Mouse (Mus musculus) frontal cortex, adult 2 months (tissue): ENCODE results near the gene Fam122a. TPM values are rescaled to one million over a fixed set of nuclear protein-coding genes. Genes with fewer than 3 reads are reported as not detected.

ENCODE experiments used
- DNase-seq, 2 experiments: peaks; one replicate each; pipeline ENCODE4 v3.0.0; 2022; ENCODE audit warnings: low spot score in 1 of 2; ENCODE audit errors: extremely low spot score in 1 of 2
- polyA plus RNA-seq: library from polyadenylated mRNA; depleted of rRNA; stranded (reverse); fragments of >200 nt; gene quantifications from 2 replicates; pipeline ENCODE4 v1.2.3, GENCODE M21; 2012; rRNA removed

Fam122a gene
- polyA plus RNA-seq, 1 experiment, result 25.9 TPM

DNA sequence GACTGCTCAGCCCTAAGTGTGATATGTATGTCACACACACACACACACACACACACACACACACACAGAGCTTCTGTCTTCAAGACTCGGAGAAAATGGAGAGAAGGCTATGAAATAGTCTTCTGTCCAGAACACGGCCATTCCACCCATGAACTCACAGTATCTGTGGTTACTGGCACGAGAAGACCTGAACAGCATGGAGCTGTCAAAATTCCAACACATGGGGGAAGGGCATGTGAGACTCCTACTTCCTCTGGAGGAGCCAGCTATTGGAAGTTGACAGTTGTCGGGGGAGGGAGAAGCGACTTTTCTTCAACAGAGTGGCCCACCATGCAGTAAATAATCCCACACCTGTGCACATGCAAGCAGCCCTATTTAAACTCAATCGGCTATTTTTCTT is 42.9 kb downstream of the Fam122a start:
- DNase-seq, result no peak

DNA sequence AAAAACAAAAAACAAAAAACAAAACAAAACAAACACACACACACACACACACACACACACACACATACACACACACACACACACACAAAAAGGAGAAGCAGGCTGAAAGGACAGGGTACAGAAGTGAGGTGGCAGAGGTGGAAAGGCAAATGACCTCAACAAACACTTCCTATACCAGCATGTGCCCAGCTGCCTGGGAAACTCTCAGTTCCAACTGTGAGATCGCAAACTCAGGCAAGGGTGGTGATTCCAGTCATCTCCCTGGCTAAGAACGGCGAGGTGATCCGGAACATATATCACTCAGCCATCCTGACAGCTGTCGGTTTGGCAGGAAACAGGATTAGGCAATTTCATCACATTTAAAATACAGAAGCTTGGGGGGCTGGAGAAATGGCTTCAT is 44.7 kb downstream of the Fam122a start:
- no peak for DNase-seq

DNA sequence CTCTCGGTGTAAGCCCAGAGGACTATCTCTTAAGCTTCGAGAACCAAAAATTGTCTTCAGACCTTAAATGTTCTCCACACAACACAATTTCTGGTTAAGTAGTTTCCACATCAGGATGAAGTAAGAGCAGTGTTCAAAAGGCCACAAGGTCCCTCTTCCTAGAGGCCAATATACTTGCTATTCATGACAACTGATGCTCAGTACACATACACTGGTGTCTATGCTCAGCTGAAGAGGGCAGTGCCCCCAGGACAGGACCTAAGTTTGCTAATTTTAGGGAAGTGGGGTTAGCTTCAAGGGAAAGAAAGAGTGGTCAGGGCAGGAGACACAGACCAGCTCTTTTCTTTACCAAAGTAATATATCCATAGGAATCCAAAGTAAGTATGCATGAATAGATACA is 45.8 kb downstream of the Fam122a start:
- DNase-seq, result no peak

DNA sequence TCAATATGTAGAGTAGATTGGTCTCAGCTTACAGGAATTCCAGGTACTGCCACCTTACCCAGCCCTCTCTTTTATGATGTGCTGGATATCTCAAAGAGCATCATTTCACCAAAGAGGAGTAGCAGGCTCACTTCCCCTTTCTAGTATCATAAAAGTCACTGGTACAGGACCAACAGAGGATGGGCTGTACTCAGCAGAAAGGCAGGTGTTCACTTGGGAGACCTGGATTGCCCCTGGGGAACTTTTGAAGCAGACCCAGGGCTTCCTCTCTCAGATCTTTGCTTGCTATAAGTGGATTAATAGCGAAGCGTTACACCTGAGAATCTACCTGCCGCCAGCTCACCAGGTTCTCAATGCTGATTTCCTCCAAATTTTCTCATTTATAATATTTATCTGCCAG is 49.1 kb downstream of the Fam122a start:
- DNase-seq, result no peak

DNA sequence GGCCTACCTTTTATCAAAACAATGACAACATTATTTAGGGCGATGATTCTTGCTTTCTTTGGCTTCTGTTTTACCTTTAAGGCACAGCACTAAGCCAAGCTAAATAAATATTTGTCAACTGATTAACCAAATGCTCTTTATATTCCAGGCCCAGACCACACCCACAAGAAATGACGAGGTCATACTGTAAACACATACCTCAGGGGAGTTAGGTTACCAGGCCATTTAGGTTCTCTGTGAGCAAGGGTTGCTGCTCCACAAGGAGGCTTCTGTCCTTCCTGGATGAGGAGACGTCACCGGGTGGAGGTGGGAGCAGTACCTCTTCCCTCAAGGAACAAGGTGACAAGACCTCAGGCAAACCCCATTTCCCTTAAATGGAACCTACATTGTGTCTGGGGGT is 49.9 kb downstream of the Fam122a start:
- DNase-seq, result no peak

DNA sequence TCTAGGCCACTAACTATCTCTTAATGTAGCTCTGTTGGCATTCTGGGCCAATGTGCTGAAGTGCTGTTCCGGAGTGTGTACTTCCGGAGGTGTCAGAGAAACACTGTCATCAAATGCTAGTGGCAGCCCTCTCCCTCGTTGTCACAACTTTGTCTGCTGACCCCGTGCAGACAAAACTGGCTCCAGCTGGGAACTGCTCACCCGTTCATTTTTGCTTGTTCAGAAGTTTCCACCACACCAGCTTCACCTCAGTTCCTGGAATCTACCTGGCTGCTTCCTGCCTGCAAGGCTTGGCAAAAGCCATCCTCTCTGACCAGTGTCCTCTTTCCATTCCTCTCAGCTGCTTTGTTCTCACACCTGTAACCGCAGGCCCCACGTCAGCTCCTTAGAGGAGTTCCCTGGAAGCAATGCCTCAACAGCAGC is 50.4 kb downstream of the Fam122a start:
- DNase-seq, result no peak

Other genes starting within 250 kb of the Fam122a start
- 9.8 TPM in 2 replicates for gene Fxn, start 196.8 kb downstream of the Fam122a start, polyA plus RNA-seq
- 13.2 and 13.6 TPM in 2 replicates for gene Pip5k1b, start 78.5 kb upstream of the Fam122a start, polyA plus RNA-seq
- 0.34 and 0.44 TPM in 2 replicates for gene Tmem252, start 196.7 kb upstream of the Fam122a start, polyA plus RNA-seq